Mouse (Mus musculus): ENCODE results near the gene Uhrf1bp1l. TPM values are rescaled to one million over a fixed set of nuclear protein-coding genes. Genes with fewer than 3 reads are reported as not detected.

Uhrf1bp1l gene
- polyA plus RNA-seq, 1 experiment from 2014 or later: 34.9 TPM

DNA sequence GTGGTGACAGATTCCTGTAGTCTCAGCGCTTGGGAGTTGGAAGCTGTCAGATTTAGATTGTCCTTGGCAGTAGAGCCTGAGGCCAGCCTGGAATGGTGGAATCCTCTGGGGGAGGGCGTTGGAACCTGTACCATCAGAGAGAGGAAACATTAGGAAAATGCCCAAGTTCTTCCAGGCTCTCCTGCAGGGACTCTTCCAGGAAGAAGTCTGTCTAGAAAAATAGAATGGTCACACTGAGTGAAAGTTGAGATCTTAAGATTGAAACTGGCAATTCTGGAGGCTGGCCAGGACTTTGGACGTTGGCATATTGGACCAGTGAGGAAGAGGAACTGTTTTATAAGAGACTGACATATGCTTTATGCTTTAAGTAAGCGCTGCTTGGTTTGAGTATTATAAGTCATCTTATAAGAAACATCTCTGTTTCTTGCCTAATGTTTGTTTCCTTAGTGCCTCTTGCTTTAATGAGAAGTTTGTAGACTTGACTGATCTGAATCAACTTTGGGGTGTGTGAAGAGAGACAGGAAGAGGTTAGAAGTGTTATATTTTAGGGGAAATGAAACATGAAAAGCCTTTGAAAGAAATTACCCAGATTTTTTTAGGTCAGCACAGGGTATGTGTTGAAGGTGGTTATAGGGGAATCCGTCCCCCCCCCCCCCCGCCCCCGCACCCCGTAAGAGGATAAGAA, 2.6 kb downstream of the Uhrf1bp1l start:
- ATAC-seq (replicated peaks; ENCODE audit: low FRiP score): no peak
- WGBS: 82% methylated on average over 8 of the region's 8 CpGs
- H3K4me1 ChIP-seq: peaks cover 29% of the 10 kb centered on the region
- no peaks in the 10 kb centered on the region for H3K9me3 ChIP-seq (replicated peaks)
- H3K27me3 ChIP-seq: no peaks in the 10 kb centered on the region
- H3K9ac ChIP-seq: no peak overlapping the region
- H3K4me3 ChIP-seq (replicated peaks): no peak overlapping the region
- no peak overlapping the region for H3K4me2 ChIP-seq
- H3K27ac ChIP-seq: no peak overlapping the region
- no peaks in the 10 kb centered on the region for H3K36me3 ChIP-seq

DNA sequence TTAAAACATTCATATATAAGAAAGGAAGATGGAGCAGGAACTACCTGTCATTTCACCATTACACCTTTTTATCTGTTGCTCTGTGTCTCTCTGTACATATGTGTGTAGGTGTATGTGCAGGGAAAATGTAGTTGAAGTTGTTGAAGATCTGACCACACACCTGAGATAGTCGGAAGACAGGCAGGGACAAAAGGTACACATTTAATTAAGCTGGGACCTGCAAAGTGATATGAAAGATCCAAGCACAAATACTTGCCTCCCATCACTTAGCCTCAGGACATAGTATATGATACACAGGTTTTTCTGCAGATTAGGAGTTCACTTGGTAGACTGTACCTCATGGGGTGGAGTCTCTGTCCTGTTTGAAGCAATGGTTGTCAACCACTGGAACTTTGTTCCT, 3.1 kb downstream of the Uhrf1bp1l start:
- no peak overlapping the region for H3K9ac ChIP-seq
- H3K36me3 ChIP-seq: no peaks in the 10 kb centered on the region
- no peak for ATAC-seq (replicated peaks; ENCODE audit: low FRiP score)
- peaks cover 29% of the 10 kb centered on the region for H3K4me1 ChIP-seq
- no peaks in the 10 kb centered on the region for H3K27me3 ChIP-seq
- no peak overlapping the region for H3K27ac ChIP-seq
- 97% methylated on average over 1 of the region's 1 CpGs for WGBS
- no peak overlapping the region for H3K4me3 ChIP-seq (replicated peaks)
- no peak overlapping the region for H3K4me2 ChIP-seq
- no peaks in the 10 kb centered on the region for H3K9me3 ChIP-seq (replicated peaks)

DNA sequence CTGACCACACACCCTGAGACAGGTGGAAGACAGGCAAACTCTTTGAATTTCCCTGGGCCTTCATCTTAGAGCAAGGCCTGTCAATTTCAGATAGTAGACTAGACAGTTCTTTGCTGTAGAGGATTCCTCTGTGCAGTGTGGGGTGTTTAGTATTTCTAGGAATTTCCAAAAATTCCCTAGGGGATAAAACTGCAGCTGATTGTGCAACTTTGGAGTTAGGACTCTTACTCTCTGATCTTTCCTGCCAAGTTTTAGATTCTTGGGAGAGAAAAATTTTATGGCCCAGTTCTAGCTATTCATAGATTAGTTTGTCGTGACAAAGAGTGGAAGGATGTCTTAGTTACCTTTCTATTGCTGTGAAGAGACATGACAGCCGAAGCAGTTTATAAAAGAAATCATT, 3.8 kb downstream of the Uhrf1bp1l start:
- H3K36me3 ChIP-seq: no peaks in the 10 kb centered on the region
- H3K4me3 ChIP-seq (replicated peaks): no peak overlapping the region
- H3K4me2 ChIP-seq: no peak overlapping the region
- no peaks in the 10 kb centered on the region for H3K27me3 ChIP-seq
- 80% methylated on average over 2 of the region's 2 CpGs for WGBS
- ATAC-seq (replicated peaks; ENCODE audit: low FRiP score): no peak
- H3K9ac ChIP-seq: no peak overlapping the region
- no peaks in the 10 kb centered on the region for H3K9me3 ChIP-seq (replicated peaks)
- H3K27ac ChIP-seq: no peak overlapping the region
- peaks cover 29% of the 10 kb centered on the region for H3K4me1 ChIP-seq

DNA sequence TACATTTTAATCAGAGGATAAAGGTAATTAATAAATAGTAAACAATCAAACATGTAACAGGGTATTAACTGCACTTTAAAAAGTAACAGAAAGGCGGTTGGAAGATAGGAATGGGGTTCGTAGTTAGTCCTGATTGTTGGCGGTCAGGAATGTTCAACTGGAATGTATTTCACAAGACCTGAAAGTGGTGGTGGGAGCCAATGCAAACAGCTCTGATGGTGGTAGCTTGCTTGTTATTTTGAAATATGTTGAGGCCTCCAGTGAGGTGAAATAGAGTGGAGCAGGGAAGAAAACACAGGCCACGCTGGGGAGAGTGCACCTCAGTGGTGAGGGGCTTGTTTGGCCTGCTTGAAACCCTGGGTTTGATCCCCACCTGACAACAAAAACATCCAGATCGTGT, 6.3 kb downstream of the Uhrf1bp1l start:
- 0 out of 2 replicates have a peak, but pooled peaks have one; percentile 34 for ATAC-seq (replicated peaks; ENCODE audit: low FRiP score)
- Histone ChIP-seq H3K4me3 (replicated peaks) (no peak overlapping the region), H3K4me1 (peaks cover 29% of the 10 kb centered on the region), H3K9me3 (replicated peaks) (no peaks in the 10 kb centered on the region), H3K9ac (no peak overlapping the region), H3K27ac (peak overlapping the region; percentile 34; the same call in 1 of the 2 replicates), H3K27me3 (no peaks in the 10 kb centered on the region), H3K36me3 (no peaks in the 10 kb centered on the region), H3K4me2 (no peak overlapping the region)
- 59% methylated on average over 5 of the region's 5 CpGs for WGBS

DNA sequence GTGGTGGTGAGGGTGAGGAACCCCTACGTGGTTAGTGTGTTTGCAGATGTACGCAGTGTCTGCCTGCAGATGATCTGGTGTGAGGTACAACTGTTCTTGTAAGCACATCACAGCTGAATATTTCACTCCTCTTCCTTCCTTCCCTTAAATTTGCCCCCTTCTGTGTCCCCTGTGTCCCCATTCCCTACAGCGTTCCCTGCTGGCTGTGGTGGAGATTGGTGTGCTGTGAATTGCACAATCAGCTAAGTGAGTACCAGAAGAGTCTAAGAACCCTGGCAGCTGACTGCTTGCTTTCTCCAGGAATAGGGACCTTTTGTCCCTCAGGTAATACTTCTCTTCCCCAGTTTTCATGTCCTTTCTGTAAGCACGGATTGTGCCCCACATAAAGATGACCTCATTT, 10.4 kb downstream of the Uhrf1bp1l start:
- no peak for ATAC-seq (replicated peaks; ENCODE audit: low FRiP score)
- Histone ChIP-seq H3K9ac (no peak overlapping the region), H3K36me3 (peaks cover 8% of the 10 kb centered on the region; the same call in 1 of the 2 replicates), H3K9me3 (replicated peaks) (no peaks in the 10 kb centered on the region), H3K27ac (no peak overlapping the region), H3K27me3 (no peaks in the 10 kb centered on the region), H3K4me1 (peaks cover 9% of the 10 kb centered on the region), H3K4me3 (replicated peaks) (no peak overlapping the region), H3K4me2 (no peak overlapping the region)
- 87% methylated on average over 4 of the region's 4 CpGs for WGBS

DNA sequence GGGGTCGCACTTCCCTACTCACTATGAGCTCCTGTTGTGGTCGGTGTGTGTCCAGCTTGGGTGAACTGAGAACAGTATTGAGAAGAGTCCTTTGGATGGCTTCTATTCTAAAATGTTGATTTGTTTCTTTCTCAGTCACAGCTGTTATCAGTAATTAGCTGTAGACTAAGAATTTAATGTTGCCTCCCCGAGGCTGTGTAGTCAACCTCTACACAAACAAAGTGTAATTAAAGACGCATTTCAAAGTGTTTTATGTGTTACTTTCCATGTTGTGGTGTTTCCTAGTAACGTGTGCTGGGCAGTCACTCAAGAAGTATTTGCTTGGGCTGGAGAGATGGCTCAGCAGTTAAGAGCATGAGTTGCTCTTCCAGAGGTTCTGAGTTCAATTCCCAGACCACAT, 16.0 kb downstream of the Uhrf1bp1l start:
- Histone ChIP-seq H3K36me3 (peaks cover 8% of the 10 kb centered on the region; the same call in 1 of the 2 replicates), H3K9me3 (replicated peaks) (no peaks in the 10 kb centered on the region), H3K27me3 (no peaks in the 10 kb centered on the region), H3K4me2 (no peak overlapping the region), H3K9ac (no peak overlapping the region), H3K27ac (no peak overlapping the region), H3K4me3 (replicated peaks) (no peak overlapping the region), H3K4me1 (no peaks in the 10 kb centered on the region)
- WGBS: 58% methylated on average over 5 of the region's 5 CpGs
- ATAC-seq (replicated peaks; ENCODE audit: low FRiP score): no peak

DNA sequence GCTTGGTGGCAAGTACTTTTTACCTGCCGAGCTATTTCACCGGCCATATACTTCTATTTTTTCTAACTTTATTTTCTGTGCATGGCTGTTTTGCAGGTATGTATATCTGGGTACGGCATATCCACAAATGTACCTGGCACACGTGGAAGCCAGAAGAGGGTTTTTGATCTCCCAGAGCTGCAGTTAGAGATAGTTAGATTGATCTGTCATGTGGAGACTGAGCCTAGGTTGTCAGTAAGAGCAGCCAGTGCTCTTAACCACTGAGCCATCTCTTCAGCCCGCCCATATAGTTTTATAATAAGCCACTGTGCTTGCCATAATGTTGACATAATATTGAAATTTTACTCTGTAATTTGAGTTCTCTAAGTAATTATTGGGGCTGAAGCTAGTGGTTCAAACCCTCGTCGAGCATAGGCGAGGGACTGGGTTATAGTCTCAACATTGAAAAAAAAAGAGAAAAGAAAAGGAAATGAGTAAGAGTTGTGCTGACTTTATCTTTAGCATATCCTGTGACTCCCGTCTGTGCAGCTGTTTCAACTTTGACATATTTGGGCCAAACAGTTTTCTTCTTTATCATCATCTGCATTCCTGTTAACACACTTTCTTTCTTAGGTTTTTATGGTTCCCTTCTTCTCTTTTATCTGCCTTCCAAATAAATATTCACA, 19.8 kb downstream of the Uhrf1bp1l start:
- Histone ChIP-seq H3K36me3 (no peaks in the 10 kb centered on the region), H3K9me3 (replicated peaks) (no peaks in the 10 kb centered on the region), H3K4me3 (replicated peaks) (no peak overlapping the region), H3K4me2 (no peak overlapping the region), H3K9ac (no peak overlapping the region), H3K27ac (no peak overlapping the region), H3K27me3 (no peaks in the 10 kb centered on the region), H3K4me1 (peaks cover 9% of the 10 kb centered on the region)
- 69% methylated on average over 9 of the region's 9 CpGs for WGBS
- ATAC-seq (replicated peaks; ENCODE audit: low FRiP score): no peak

DNA sequence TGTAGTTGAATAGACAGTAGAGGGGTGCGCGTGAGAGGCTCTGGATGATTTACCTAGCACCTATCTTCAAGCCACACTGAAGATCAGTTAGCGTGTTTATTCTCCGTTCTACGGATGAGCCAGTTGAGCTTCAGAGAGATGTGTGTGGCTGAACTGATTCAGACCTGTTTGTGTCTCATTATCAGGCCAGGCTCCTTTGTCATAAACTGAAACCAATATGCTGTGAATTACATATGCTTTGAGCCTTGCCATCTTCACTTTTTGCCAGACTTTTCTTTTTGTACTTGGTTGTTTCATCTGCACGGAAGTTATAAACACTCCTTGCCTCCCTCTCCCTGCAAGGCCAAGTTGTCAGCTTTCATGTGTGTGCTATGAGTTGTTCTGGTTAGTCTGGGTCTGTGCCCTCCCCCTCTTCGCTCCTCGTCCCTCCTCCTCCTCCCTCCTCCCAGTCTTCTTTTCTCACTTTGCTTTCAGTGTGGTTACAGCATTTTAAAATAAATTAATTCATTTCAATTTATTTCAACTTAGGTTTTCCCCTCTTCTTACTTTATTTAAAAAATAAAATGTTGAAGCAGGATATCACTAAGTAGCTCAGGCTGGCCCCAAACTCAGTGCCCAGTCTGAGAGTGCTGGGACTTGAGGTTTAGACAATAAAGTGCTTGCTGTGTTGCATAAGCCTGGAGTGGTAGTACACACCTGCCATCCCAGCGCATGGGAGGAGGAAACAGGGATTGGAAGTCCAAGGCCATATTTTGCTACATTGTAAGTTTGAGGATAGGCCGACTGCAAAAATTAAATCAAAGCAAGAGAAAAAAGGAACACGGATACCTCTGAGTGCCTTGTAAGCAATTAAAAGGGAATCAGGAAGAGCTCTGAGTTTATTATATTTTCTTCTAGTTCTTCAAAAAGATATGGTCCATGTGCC, 21.3 kb downstream of the Uhrf1bp1l start:
- Histone ChIP-seq H3K27ac (no peak overlapping the region), H3K9me3 (replicated peaks) (no peaks in the 10 kb centered on the region), H3K27me3 (no peaks in the 10 kb centered on the region), H3K4me2 (no peak overlapping the region), H3K4me1 (peaks cover 15% of the 10 kb centered on the region), H3K9ac (no peak overlapping the region), H3K4me3 (replicated peaks) (no peak overlapping the region), H3K36me3 (no peaks in the 10 kb centered on the region)
- ATAC-seq (replicated peaks; ENCODE audit: low FRiP score): no peak
- 89% methylated on average over 11 of the region's 11 CpGs for WGBS

DNA sequence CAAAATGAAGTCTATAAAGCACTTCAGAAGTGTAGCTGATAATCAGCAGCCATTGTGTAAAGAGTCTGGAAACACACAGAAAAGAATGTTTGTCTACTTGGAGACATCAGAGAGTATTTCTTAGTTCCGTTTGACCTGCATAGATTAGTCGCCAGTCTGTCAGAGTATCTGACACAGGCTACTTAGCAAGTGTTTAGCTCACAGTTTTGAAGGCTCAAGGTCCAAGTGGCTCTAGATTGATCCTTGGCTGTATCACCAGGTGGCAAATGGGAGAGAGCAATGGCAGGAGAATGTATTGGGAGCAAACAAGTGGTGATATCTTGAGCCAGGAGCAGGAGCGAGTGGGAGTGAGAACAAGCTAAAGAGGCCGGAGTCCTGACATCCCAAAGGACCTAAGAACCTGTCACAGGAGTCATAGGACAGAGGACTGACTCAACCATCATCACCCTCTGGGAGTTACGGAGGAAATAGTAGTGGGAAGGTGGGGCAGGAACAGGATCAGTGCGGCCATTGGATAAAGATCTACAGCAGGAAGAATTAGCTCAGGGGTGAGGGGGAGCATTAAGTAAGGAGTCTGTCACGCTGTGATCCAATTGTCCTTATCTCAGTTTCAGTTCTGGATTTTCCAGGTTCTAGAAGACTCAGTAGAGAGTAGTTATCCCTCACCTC, 23.7 kb downstream of the Uhrf1bp1l start:
- 80% methylated on average over 7 of the region's 7 CpGs for WGBS
- H3K4me3 ChIP-seq (replicated peaks): no peak overlapping the region
- peak overlapping the region; percentile 30; the same call in 1 of the 2 replicates for H3K4me2 ChIP-seq
- no peaks in the 10 kb centered on the region for H3K36me3 ChIP-seq
- H3K9ac ChIP-seq: no peak overlapping the region
- no peaks in the 10 kb centered on the region for H3K9me3 ChIP-seq (replicated peaks)
- peak overlapping the region; percentile 18 for H3K27ac ChIP-seq
- ATAC-seq (replicated peaks; ENCODE audit: low FRiP score): peak; percentile 28; the same call in 1 of the 2 replicates
- H3K4me1 ChIP-seq: peaks cover 15% of the 10 kb centered on the region
- H3K27me3 ChIP-seq: no peaks in the 10 kb centered on the region

DNA sequence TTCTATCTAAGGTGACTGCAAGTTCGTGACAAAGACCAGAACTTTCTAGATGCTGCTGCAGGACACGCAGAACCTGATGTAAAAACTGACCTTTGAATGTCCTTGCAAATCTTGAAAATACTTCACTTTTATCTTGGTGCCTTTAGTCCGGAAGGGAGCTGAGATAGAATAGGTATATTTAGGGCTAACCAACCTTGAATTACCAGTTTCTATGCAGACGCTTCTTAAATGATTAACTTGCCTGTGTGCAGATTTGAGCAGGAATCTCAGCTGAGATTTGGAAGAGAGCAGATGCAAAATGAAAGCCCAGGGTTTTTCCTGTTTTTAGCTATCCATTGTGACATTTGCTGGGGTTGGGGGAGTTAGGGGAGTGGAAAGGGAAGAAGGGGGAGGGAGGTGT, 24.3 kb downstream of the Uhrf1bp1l start:
- Histone ChIP-seq H3K36me3 (no peaks in the 10 kb centered on the region), H3K4me3 (replicated peaks) (no peak overlapping the region), H3K9ac (no peak overlapping the region), H3K4me1 (peaks cover 15% of the 10 kb centered on the region), H3K27ac (peak overlapping the region; percentile 18), H3K27me3 (no peaks in the 10 kb centered on the region), H3K4me2 (peak overlapping the region; percentile 30), H3K9me3 (replicated peaks) (no peaks in the 10 kb centered on the region)
- peak; percentile 68; the same call in 1 of the 2 replicates for ATAC-seq (replicated peaks; ENCODE audit: low FRiP score)
- WGBS: 69% methylated on average over 4 of the region's 4 CpGs

DNA sequence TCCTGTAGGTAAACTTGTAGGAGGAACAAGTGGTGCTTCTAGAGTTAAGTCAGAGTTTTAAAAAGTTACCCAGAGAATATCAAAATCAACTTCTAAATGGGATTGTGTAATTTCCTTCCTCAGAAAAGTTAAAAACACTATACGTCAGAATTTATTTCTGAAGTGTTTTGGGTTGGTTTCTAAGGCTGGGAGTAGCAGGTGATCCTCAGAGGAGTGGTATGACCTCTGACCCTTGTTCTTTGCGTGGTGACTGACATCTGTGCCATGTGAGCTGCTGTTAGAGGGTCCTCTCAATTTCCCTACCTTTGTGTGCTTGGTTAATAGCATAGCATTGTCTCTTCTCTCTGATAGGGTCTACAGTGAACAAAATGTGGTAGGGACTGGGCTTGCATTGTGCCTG, 27.1 kb downstream of the Uhrf1bp1l start:
- Histone ChIP-seq H3K9me3 (replicated peaks) (no peaks in the 10 kb centered on the region), H3K27ac (no peak overlapping the region), H3K4me1 (peaks cover 15% of the 10 kb centered on the region), H3K36me3 (peaks cover 11% of the 10 kb centered on the region; the same call in 1 of the 2 replicates), H3K4me2 (no peak overlapping the region), H3K9ac (no peak overlapping the region), H3K27me3 (no peaks in the 10 kb centered on the region), H3K4me3 (replicated peaks) (no peak overlapping the region)
- ATAC-seq (replicated peaks; ENCODE audit: low FRiP score): no peak
- WGBS: 42% methylated on average over 2 of the region's 2 CpGs
